Mouse (Mus musculus): ENCODE data around the gene Ulk3. TPM values are rescaled to one million over a fixed set of nuclear protein-coding genes. Genes with fewer than 3 reads are reported as not detected.

Gene Ulk3
- total and polyA plus RNA-seq, 2 experiments from 2014 or later = 15.6 to 31.4 TPM

DNA sequence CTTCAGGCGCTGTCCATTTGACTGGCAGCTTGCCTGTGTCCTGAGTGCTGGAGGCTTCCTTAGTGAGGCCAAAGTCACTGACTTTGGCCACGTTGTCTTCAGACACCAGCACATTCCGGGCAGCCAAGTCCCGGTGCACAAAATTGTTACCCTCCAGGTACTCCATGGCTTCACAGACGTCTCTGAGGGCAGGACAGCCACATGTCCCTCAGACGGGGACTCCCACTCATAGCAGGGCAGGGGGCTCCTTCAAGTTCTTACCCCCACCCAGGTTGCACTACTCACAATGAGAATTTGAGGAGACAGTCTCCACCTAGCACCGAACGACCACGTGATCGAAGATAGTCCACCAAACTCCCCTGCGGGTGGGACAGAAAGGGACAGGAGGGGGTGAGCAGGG is 38.6 kb downstream of the Ulk3 start:
- Histone ChIP-seq H3K36me3 (ENCODE audit: insufficient read depth) (peaks cover 76% of the 10 kb centered on the region), H3K4me3 (ENCODE audit: low read depth, low read length) (no peak overlapping the region), H3K27me3 (ENCODE audit: insufficient read depth, low read length) (no peaks in the 10 kb centered on the region), H3K9me3 (ENCODE audit: low read length) (no peaks in the 10 kb centered on the region), H3K9ac (no peak overlapping the region), H3K4me2 (ENCODE audit: low read depth) (no peak overlapping the region), H3K27ac (ENCODE audit: low read depth, low read length) (no peak overlapping the region), H3K4me1 (ENCODE audit: insufficient read depth) (no peaks in the 10 kb centered on the region)
- no peak for DNase-seq
- 91% methylated on average over 11 of the region's 11 CpGs for WGBS
- no peak for ATAC-seq
- no peak for TF ChIP-seq CTCF (IDR thresholded peaks at IDR 0.05; ENCODE audit: low read depth)

DNA sequence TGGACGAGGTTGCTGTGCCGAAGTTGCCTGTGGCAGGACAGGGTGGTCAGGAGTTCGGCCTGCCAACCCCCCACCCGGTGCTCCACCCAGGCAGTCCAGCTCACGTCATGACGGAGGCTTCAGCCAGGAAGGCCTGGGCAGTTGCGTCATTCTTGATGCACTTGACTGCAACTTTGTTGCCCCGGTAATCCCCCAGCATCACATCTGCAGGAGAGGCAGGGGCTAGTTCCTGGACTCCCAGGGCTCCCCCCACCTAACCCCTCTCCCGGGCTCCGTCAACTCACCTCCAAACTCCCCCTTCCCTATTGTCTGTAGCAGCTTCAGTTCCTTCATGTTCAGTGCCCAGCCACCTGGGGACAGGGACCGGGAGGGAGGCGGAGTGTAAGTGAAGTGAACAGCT is 39.5 kb downstream of the Ulk3 start:
- DNase-seq = no peak
- H3K9me3 ChIP-seq (ENCODE audit: low read length) = no peaks in the 10 kb centered on the region
- ATAC-seq = no peak
- H3K4me2 ChIP-seq (ENCODE audit: low read depth) = no peak overlapping the region
- no peaks in the 10 kb centered on the region for H3K27me3 ChIP-seq (ENCODE audit: insufficient read depth, low read length)
- no peak overlapping the region for H3K4me3 ChIP-seq (ENCODE audit: low read depth, low read length)
- TF ChIP-seq CTCF (IDR thresholded peaks at IDR 0.05; ENCODE audit: low read depth) = no peak
- 90% methylated on average over 12 of the region's 12 CpGs for WGBS
- peaks cover 76% of the 10 kb centered on the region for H3K36me3 ChIP-seq (ENCODE audit: insufficient read depth)
- H3K9ac ChIP-seq = no peak overlapping the region
- no peak overlapping the region for H3K27ac ChIP-seq (ENCODE audit: low read depth, low read length)
- no peaks in the 10 kb centered on the region for H3K4me1 ChIP-seq (ENCODE audit: insufficient read depth)

DNA sequence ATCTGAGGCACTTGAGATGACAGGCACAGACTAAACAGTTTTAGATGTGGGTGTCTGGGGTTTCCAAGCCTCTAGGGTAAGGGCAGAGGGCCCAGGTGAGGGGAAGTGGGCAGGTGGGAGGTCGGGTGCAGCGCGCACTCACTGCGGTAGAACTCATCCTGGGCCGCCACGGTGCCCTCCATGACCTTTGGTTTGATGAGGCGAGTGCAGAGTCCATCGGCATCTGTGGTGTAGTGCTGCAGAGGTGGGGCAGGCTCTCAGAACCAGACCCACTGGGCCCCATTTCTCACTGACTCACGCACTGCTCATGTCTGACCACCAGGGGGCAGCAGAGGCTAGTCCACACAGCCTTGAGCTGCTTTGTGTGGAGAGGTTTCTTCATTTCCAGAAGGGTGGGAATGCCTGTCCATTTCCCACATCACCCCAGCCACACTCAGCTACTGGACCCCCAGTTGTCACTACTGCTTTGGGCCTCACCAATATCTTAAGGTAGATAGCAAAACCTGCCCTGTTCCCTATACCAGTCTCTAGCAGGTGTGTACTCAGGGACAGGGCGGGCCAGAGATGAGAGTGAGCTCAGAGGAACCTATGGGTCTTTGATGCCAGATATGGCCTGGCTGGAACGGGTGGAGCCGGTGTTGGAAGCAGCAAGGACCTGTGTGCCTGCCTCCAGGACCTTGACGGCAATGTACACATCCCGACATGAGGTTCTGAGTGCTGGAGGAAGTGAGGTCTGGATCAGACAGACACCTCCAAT is 40.0 kb downstream of the Ulk3 start:
- Histone ChIP-seq H3K4me1 (ENCODE audit: insufficient read depth) (no peaks in the 10 kb centered on the region), H3K27me3 (ENCODE audit: insufficient read depth, low read length) (no peaks in the 10 kb centered on the region), H3K9ac (no peak overlapping the region), H3K27ac (ENCODE audit: low read depth, low read length) (peak overlapping the region; percentile 21; the same call in 1 of the 2 replicates), H3K9me3 (ENCODE audit: low read length) (no peaks in the 10 kb centered on the region), H3K36me3 (ENCODE audit: insufficient read depth) (peaks cover 76% of the 10 kb centered on the region), H3K4me2 (ENCODE audit: low read depth) (no peak overlapping the region), H3K4me3 (ENCODE audit: low read depth, low read length) (no peak overlapping the region)
- ATAC-seq (peak; percentile 83), DNase-seq (peak; percentile 86)
- WGBS = 72% methylated on average over 14 of the region's 14 CpGs
- TF ChIP-seq CTCF (IDR thresholded peaks at IDR 0.05; ENCODE audit: low read depth) = peak; percentile 99

DNA sequence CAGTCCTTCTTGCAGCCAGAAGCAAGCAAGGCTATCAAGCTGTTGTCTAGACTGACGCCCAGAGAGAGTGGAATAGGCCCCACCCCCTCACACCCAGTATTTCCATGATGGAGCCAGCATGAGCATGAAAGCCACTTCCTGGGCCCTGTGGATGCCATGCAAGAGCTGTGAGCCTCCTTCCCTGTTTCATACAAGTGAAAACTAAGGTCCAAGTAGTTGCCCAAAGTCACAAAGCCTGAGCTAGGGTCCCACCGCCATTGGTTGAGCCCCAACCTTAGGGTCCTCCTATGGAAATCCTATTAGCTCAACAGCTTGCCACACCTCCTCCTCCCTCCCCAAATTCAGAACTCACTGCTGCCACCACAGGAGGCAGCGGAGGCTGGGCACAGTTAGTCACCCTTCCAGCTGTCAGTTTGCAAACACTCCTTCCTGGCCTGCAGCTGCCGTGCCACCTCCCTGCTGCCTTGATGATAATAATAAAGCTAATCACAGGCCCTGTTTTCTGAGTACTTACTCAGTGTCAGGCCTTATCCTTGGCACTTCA is 44.3 kb downstream of the Ulk3 start:
- Histone ChIP-seq H3K4me2 (ENCODE audit: low read depth) (no peak overlapping the region), H3K27me3 (ENCODE audit: insufficient read depth, low read length) (no peaks in the 10 kb centered on the region), H3K4me1 (ENCODE audit: insufficient read depth) (peaks cover 4% of the 10 kb centered on the region; the same call in 1 of the 2 replicates), H3K27ac (ENCODE audit: low read depth, low read length) (no peak overlapping the region), H3K9me3 (ENCODE audit: low read length) (no peaks in the 10 kb centered on the region), H3K4me3 (ENCODE audit: low read depth, low read length) (no peak overlapping the region), H3K36me3 (ENCODE audit: insufficient read depth) (peaks cover 39% of the 10 kb centered on the region), H3K9ac (no peak overlapping the region)
- peak; percentile 40; the same call in 1 of the 2 replicates for TF ChIP-seq CTCF (IDR thresholded peaks at IDR 0.05; ENCODE audit: low read depth)
- WGBS = 26% methylated on average over 4 of the region's 4 CpGs
- ATAC-seq = peak; percentile 49
- DNase-seq = no peak

DNA sequence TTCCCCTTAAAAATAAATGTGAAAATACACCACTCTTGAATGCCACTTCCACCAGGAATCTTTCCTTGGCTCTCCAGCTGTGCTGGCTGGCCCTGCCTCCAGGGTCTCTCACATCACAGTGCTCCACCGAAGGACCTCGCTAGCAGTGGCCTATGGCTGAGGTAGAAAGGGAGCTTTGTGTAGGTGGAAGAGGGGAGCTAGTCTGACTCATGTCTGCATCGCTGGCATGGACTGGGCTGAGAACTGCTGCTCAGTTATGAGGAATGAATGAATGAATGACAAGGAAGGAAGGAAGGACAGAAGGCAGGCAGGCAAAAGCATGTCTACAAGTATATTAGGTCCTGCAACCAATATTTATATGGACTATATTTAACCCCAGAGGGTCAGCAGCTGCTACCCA is 48.0 kb downstream of the Ulk3 start:
- H3K27me3 ChIP-seq (ENCODE audit: insufficient read depth, low read length) = no peaks in the 10 kb centered on the region
- no peak overlapping the region for H3K9ac ChIP-seq
- no peak overlapping the region for H3K27ac ChIP-seq (ENCODE audit: low read depth, low read length)
- no peak for TF ChIP-seq CTCF (IDR thresholded peaks at IDR 0.05; ENCODE audit: low read depth)
- ATAC-seq (no peak), DNase-seq (no peak)
- no peak overlapping the region for H3K4me2 ChIP-seq (ENCODE audit: low read depth)
- H3K4me3 ChIP-seq (ENCODE audit: low read depth, low read length) = no peak overlapping the region
- peaks cover 28% of the 10 kb centered on the region for H3K4me1 ChIP-seq (ENCODE audit: insufficient read depth)
- peaks cover 1% of the 10 kb centered on the region; the same call in 1 of the 2 replicates for H3K36me3 ChIP-seq (ENCODE audit: insufficient read depth)
- WGBS = 55% methylated on average over 3 of the region's 3 CpGs
- H3K9me3 ChIP-seq (ENCODE audit: low read length) = no peaks in the 10 kb centered on the region

DNA sequence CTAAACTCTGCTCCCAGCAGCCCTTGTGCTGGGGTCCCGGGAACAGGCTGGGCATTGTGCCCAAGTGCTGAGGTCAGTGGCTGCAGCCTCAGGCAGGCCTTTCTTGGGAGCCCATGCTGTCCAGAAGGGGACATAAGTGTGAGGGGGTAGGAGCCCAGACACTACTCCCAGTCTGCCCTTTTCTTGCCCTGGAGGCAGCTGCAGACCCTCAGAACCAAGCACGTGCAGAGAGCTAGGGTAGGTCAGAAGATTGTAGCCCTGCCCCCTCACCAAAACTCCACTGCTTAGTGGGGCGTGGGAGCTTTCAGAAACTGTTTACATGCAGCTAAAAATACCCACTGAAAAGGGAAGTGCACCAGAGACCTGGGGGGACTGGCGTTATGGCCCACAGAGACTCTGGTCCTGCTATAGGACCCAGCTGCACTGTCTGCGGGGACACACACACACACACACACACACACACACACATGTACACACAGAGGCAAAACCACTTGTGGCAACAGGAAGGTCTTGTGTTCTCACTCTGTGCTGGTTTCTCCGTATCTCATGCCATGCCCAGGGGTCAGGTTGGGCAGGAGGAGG is 48.6 kb downstream of the Ulk3 start:
- Histone ChIP-seq H3K4me2 (ENCODE audit: low read depth) (no peak overlapping the region), H3K27me3 (ENCODE audit: insufficient read depth, low read length) (no peaks in the 10 kb centered on the region), H3K9ac (no peak overlapping the region), H3K9me3 (ENCODE audit: low read length) (no peaks in the 10 kb centered on the region), H3K36me3 (ENCODE audit: insufficient read depth) (no peaks in the 10 kb centered on the region; the same call in 1 of the 2 replicates), H3K27ac (ENCODE audit: low read depth, low read length) (0 out of 2 replicates have a peak overlapping the region, but pooled peaks have one; percentile 40), H3K4me3 (ENCODE audit: low read depth, low read length) (no peak overlapping the region), H3K4me1 (ENCODE audit: insufficient read depth) (peaks cover 33% of the 10 kb centered on the region)
- 0 out of 2 replicates have a peak, but pooled peaks have one; percentile 14 for ATAC-seq
- no peak for TF ChIP-seq CTCF (IDR thresholded peaks at IDR 0.05; ENCODE audit: low read depth)
- WGBS = 43% methylated on average over 6 of the region's 6 CpGs
- DNase-seq = no peak

Data from forebrain, postnatal 0 days (tissue).